Mouse (Mus musculus): ENCODE measurements around the gene Rnf130. TPM values are rescaled to one million over a fixed set of nuclear protein-coding genes. Genes with fewer than 3 reads are reported as not detected.

Rnf130 gene
- total RNA-seq (2014; rRNA removed; ENCODE audit: low replicate concordance): 32.7 and 47.6 TPM in 2 replicates
- 42.3 and 46.1 TPM in 2 replicates for polyA plus RNA-seq (2015; fragmentation: Nextera tagmentation; extraction: Ambion mirVana)

DNA sequence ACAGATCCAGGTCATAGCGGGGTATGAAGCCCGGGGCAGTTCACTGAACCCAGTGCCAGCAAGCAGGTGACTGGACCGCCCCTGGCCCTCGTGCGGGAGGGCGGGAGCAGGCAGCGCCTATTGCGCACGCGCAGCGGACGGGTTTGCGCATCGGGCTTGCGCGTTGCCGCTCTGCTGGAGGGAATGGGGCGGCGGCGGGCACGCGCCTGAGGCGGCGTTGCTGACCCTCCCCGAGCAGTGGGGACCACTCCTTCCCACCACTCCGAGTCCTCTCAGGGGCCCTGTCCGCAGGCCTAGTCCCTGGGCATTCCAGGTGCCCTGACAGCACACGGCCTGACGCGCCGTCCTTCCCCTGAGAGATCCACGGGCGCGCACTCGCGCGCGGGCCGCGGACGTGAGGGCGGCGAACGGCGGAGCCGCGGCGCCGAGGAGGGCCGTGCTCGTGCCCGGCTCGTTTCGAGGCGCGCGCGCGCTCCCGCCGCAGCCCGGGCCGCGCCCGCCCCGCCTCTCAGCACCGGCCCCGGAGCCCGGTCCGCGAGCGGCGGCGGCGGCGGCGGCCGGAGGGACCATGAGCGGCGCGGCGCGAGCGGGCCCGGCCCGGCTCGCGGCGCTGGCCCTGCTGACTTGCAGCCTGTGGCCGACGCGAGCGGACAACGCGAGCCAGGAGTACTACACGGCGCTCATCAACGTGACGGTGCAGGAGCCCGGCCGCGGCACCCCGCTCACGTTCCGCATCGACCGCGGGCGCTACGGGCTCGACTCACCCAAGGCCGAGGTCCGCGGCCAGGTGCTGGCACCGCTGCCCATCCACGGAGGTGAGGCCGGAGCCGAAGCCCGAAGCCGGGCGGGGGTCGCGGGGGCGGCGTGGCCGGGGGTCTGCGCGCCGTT, at the start of gene Rnf130:
Gene Rnf130 (plus strand): TSS at position 514 of the 888 bp plus-strand sequence.
- H3K4me2 ChIP-seq (ENCODE audit: low read depth, low read length): peak within 1 kb of the TSS; percentile 100
- H3K4me1 ChIP-seq (ENCODE audit: control insufficient read depth, insufficient read depth): 0 out of 2 replicates have a peak, but pooled peaks cover 8% of the 10 kb centered on the region
- TF ChIP-seq CTCF (IDR thresholded peaks at IDR 0.05; ENCODE audit: low read depth): no peak
- peak within 1 kb of the TSS; percentile 89 for H3K27ac ChIP-seq (ENCODE audit: low read depth)
- WGBS: under 1% methylated on average over 111 of the region's 129 CpGs
- H3K4me3 ChIP-seq (ENCODE audit: low read depth, low read length): peak within 1 kb of the TSS; percentile 98
- DNase-seq (ENCODE audit: low spot score) (peak; percentile 87), ATAC-seq (ENCODE audit: insufficient read depth, low read depth) (peak; percentile 89)
- H3K36me3 ChIP-seq (replicated peaks; ENCODE audit: control insufficient read depth, insufficient read depth, low read length): no peaks in the 10 kb centered on the region
- H3K9me3 ChIP-seq (replicated peaks; ENCODE audit: control insufficient read depth, low read length): no peaks in the 10 kb centered on the region
- H3K9ac ChIP-seq (replicated peaks; ENCODE audit: low read depth, low read length): peak within 1 kb of the TSS; percentile 98
- no peaks in the 10 kb centered on the region for H3K27me3 ChIP-seq (ENCODE audit: control insufficient read depth, insufficient read depth, low read length)

DNA sequence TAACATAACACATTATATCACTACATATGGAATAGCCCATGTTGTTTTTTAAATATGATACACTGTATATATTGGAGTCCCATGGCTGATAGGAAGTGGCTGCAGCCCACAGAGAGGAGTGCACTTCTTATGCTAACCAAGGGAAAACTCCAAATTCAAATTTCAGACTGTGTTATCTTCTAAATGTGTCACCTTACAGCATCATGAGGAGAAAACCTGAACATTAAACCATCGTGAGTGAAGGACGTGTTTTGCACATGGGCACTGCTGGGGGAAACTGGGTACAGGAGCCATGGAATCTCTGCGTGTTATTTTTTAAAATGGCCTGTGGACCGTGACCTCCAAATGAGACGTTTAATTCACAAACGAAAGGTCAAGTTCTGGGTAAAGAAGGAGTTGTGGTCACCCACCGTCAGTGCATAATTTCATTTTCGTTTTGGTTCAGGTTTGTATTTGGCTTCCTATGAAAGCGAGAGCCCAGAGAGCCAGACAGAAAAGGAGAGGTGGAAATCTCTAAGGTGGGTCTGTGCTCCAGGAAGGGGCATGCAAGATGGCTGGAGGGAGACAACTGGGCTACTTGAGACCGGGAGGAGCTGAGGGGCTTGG, 47.1 kb upstream of the Rnf130 start:
- Histone ChIP-seq H3K36me3 (replicated peaks; ENCODE audit: control insufficient read depth, insufficient read depth, low read length) (no peaks in the 10 kb centered on the region), H3K4me2 (ENCODE audit: low read depth, low read length) (no peak overlapping the region), H3K4me1 (ENCODE audit: control insufficient read depth, insufficient read depth) (peaks cover 12% of the 10 kb centered on the region), H3K9me3 (replicated peaks; ENCODE audit: control insufficient read depth, low read length) (no peaks in the 10 kb centered on the region), H3K9ac (replicated peaks; ENCODE audit: low read depth, low read length) (no peak overlapping the region), H3K27ac (ENCODE audit: low read depth) (no peak overlapping the region), H3K27me3 (ENCODE audit: control insufficient read depth, insufficient read depth, low read length) (no peaks in the 10 kb centered on the region), H3K4me3 (ENCODE audit: low read depth, low read length) (no peak overlapping the region)
- 84% methylated on average over 10 of the region's 10 CpGs for WGBS
- no peak for ATAC-seq (ENCODE audit: insufficient read depth, low read depth)
- TF ChIP-seq EP300 (IDR thresholded peaks at IDR 0.05; ENCODE audit: low read depth) (no peak), CTCF (IDR thresholded peaks at IDR 0.05; ENCODE audit: low read depth) (no peak)
- DNase-seq (ENCODE audit: low spot score): no peak

DNA sequence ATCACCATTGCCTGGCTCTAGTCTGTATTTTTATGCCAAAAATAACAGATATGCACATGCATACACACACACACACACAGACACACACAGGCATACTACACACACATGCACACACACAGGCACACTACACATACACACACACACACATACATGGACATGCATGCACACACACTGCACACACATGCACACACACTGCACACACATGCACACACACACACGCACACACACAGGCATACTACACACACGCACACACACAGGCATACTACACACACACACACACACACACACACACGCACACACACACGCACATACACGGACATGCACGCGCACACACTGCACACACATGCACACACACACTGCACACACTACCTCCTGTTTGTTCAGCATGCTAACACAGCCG, 46.2 kb upstream of the Rnf130 start:
- H3K36me3 ChIP-seq (replicated peaks; ENCODE audit: control insufficient read depth, insufficient read depth, low read length): no peaks in the 10 kb centered on the region
- H3K4me1 ChIP-seq (ENCODE audit: control insufficient read depth, insufficient read depth): peaks cover 12% of the 10 kb centered on the region
- ATAC-seq (ENCODE audit: insufficient read depth, low read depth): no peak
- no peak overlapping the region for H3K9ac ChIP-seq (replicated peaks; ENCODE audit: low read depth, low read length)
- 94% methylated on average over 8 of the region's 8 CpGs for WGBS
- no peaks in the 10 kb centered on the region for H3K27me3 ChIP-seq (ENCODE audit: control insufficient read depth, insufficient read depth, low read length)
- no peak overlapping the region for H3K27ac ChIP-seq (ENCODE audit: low read depth)
- H3K4me3 ChIP-seq (ENCODE audit: low read depth, low read length): no peak overlapping the region
- DNase-seq (ENCODE audit: low spot score): no peak
- TF ChIP-seq EP300 (IDR thresholded peaks at IDR 0.05; ENCODE audit: low read depth) (no peak), CTCF (IDR thresholded peaks at IDR 0.05; ENCODE audit: low read depth) (no peak)
- H3K4me2 ChIP-seq (ENCODE audit: low read depth, low read length): no peak overlapping the region
- H3K9me3 ChIP-seq (replicated peaks; ENCODE audit: control insufficient read depth, low read length): no peaks in the 10 kb centered on the region

DNA sequence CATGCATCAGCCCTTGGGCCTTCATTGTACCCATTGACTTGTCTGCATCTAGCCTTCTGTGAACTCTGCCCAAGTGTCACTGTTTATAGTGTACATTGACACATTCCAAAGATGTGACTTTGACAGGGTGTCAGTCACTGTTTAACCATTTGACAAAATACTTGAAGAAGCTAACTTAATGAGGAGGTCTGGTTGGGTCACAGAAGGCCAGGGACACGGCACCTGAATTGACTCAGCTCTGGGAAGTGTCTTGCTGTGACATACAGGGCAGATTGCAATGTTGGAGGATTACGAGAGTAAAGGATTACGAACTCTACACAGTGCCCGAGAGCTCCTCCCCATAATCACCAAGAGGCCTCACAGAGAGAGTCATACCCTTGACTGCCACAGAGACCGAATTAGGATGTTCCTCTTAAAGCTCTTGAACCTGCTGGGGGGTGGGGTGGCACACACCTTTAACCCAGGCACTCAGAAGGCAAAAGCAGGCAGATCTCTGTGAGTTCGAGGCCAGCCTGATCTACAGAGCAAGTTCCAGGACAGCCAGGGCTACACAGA, 44.4 kb upstream of the Rnf130 start:
- ATAC-seq (ENCODE audit: insufficient read depth, low read depth) (no peak), DNase-seq (ENCODE audit: low spot score) (no peak)
- no peak for TF ChIP-seq EP300 (IDR thresholded peaks at IDR 0.05; ENCODE audit: low read depth)
- TF ChIP-seq CTCF (IDR thresholded peaks at IDR 0.05; ENCODE audit: low read depth): no peak
- no peaks in the 10 kb centered on the region for H3K27me3 ChIP-seq (ENCODE audit: control insufficient read depth, insufficient read depth, low read length)
- 41% methylated on average over 6 of the region's 6 CpGs for WGBS
- no peak overlapping the region for H3K4me2 ChIP-seq (ENCODE audit: low read depth, low read length)
- no peak overlapping the region for H3K27ac ChIP-seq (ENCODE audit: low read depth)
- H3K4me1 ChIP-seq (ENCODE audit: control insufficient read depth, insufficient read depth): peaks cover 12% of the 10 kb centered on the region
- no peak overlapping the region for H3K4me3 ChIP-seq (ENCODE audit: low read depth, low read length)
- H3K9me3 ChIP-seq (replicated peaks; ENCODE audit: control insufficient read depth, low read length): no peaks in the 10 kb centered on the region
- H3K36me3 ChIP-seq (replicated peaks; ENCODE audit: control insufficient read depth, insufficient read depth, low read length): no peaks in the 10 kb centered on the region
- no peak overlapping the region for H3K9ac ChIP-seq (replicated peaks; ENCODE audit: low read depth, low read length)

DNA sequence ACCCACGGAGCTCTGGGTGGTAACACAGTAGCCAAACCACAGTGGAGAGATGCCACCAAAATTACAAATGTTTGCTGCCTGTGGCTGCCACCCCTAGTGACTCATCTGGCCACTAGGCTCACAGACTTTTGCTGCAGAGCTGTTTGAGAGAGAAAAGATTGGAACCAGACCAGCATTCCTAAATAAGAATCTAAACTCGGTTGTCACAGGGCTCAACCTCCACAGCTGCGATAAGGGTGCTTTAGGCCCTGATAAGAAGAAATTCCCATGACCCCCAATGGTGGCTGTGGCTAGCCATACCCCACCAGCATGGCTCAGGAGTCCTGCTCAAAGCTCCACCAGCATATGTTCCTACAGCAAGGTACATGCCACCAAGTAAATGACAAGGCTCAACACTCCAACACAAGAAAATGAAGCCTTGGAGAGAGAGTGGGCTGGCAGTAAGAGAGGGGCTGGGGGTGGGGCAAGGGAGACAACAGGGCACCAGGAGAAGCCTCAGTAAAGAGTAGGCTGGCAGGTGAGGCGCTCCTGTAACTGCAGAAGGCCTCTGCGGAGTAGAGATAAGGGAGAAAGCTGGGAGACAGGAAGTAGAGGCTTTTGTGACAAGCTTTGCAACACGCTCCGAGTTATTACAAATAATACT, 43.7 kb upstream of the Rnf130 start:
- Histone ChIP-seq H3K4me2 (ENCODE audit: low read depth, low read length) (no peak overlapping the region), H3K36me3 (replicated peaks; ENCODE audit: control insufficient read depth, insufficient read depth, low read length) (no peaks in the 10 kb centered on the region), H3K4me3 (ENCODE audit: low read depth, low read length) (no peak overlapping the region), H3K9me3 (replicated peaks; ENCODE audit: control insufficient read depth, low read length) (no peaks in the 10 kb centered on the region), H3K27ac (ENCODE audit: low read depth) (no peak overlapping the region), H3K27me3 (ENCODE audit: control insufficient read depth, insufficient read depth, low read length) (no peaks in the 10 kb centered on the region), H3K4me1 (ENCODE audit: control insufficient read depth, insufficient read depth) (peaks cover 12% of the 10 kb centered on the region), H3K9ac (replicated peaks; ENCODE audit: low read depth, low read length) (no peak overlapping the region)
- 26% methylated on average over 7 of the region's 7 CpGs for WGBS
- ATAC-seq (ENCODE audit: insufficient read depth, low read depth) (no peak), DNase-seq (ENCODE audit: low spot score) (no peak)
- no peak for TF ChIP-seq EP300 (IDR thresholded peaks at IDR 0.05; ENCODE audit: low read depth)
- TF ChIP-seq CTCF (IDR thresholded peaks at IDR 0.05; ENCODE audit: low read depth): no peak
